Mouse (Mus musculus): Measurements from ENCODE around the gene BC107364.
"Not testable (repeated sequence)": the region's sequence is repeated elsewhere in the genome, so short reads cannot be mapped to it uniquely, and the experiment has no call there.

The BC107364 gene

GRCm38 (mm10) chr3:96452262-96452661, at the start of gene BC107364:
Gene BC107364, minus strand, starts transcription at chr3:96452306.
- in situ Hi-C loops (cut with MboI, MseI), result not testable (repeated sequence)

DNA sequence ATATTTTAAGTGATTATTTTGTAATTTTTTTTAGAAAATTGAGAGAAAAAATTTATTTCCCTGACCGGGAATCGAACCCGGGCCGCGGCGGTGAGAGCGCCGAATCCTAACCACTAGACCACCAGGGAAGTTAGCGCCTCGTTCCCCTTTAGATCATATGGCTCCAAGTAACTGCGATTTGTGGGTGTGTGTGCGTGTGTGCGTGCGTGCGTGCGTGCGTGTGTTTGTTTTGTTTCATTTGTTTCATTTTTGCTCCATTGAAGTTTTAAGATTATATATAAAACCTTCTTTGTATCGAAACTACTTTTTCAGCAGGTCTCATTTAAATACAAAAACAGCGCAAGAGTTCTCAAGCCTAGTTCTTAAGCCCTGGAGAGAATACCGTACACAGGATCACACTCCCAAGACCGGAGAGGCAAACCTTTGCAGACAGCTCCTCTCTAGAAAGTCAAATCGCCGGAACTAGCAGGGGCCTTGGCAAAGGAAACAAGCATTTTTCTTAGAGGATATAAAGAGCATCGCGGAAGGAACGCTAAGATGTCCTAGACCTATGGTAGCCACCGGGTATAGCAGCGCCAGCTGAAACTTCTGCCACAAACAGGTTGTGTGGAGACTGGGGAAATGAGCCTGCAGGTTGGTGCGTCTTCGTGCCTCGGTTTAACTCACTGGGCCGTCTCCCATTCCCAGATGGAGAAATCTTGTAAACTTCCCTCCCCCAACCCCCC, 49.4 kb upstream of the BC107364 start:
- in situ Hi-C loops (cut with MboI, MseI), result no loop called here

- in situ Hi-C loops (cut with MboI, MseI), result no loop called here
These were observed 48.7 kb upstream of the BC107364 start for GRCm38 (mm10) chr3:96500691-96501265.

GRCm38 (mm10) chr3:96500289-96500621, 48.1 kb upstream of the BC107364 start:
- in situ Hi-C loops (cut with MboI, MseI), result no loop called here

DNA sequence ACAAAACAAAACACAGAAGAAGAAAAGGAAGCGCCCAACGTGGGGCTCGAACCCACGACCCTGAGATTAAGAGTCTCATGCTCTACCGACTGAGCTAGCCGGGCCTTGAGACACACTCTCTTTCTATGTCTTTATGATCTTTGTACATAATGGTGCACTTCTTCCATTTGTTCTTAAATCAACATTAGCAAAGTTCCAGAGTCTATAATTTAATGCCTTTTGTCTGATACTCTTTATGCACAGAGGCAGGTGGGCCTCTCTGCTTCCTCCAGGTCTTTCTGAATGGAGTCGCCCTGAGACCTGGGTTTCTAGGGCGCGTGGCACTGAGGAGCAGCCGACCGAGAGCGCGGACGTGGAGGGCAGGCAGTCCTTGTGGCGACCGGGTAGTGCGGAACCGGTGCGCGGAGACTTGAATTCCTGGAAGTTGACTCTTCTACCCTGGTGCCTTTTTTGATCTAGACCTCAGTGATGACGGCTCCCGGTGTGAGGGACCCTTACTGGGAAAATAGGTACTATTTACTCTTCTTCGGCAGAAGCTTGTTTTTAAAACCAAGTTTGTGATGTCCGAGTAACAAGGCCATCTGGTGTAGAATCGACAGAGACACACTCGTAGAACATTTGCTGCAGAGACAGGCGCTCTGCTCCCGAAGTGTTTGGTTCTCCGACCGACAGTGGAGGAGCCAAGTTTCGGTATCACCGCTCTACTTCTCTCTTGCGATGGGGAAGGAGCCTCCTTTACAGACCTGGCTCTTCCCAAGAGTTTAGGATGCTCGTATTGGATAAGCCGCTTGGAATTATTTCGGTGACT, 47.6 kb upstream of the BC107364 start:
- in situ Hi-C loops (cut with MboI, MseI), result no loop called here

GRCm38 (mm10) chr3:96498476-96499245, 46.6 kb upstream of the BC107364 start:
- in situ Hi-C loops (cut with MboI, MseI), result no loop called here

- in situ Hi-C loops (cut with MboI, MseI), result no loop called here
These were observed 45.4 kb upstream of the BC107364 start for GRCm38 (mm10) chr3:96497451-96498028.

- in situ Hi-C loops (cut with MboI, MseI), result not testable (repeated sequence)
These were observed 44.6 kb upstream of the BC107364 start for GRCm38 (mm10) chr3:96496620-96497275.

DNA sequence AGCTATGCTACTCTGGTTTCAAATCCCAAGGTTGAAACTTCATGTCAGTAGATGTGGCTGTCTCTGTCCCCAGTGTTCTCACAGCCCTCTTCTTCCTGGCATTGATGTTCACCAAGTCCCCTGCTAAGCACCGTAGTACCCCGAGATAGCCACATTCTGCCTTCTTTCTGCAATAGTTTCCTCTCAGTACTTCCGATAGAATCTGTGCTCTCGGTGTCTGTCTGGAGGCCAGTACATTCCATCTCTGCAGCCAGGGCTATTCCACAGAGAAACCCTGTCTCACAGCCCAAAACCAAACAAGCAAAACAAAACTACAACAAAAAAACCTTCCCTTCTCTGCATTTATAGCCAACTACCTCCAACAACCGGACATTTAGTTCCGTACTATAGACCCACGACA, 44.1 kb upstream of the BC107364 start:
- in situ Hi-C loops (cut with MboI, MseI), result no loop called here

DNA sequence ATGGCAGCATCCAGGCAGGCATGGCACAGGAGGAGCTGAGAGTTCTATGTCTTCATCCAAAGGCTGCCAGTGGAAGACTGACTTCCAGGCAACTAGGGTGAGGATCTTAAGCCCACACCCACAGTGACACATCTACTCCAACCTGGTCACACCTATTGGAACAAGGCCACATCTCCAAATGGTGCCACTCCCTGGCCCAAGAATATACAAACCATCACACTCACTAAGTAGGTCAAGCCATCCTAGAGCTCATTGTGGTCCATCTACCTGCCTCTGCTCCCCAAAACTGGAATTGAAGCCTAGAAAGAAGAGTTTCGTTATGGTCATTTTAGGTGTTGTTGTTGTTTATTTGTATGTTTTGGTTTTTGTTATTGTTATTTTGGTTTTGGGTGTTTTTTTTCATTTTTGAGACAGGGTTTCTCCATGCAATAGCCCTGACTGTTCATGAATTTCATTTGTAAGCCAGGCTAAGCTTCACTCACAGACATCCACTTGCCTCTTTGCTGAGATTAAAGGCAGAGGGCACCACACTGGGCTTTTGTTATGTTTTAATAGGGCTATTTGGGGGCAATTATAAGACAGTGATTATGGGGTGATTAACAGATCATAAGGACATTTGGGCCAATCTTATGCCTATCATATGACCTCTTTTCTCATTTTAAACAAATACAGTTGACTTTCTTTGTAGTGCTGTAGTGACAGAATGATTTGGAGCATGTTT, 43.5 kb upstream of the BC107364 start:
- in situ Hi-C loops (cut with MboI, MseI), result no loop called here

DNA sequence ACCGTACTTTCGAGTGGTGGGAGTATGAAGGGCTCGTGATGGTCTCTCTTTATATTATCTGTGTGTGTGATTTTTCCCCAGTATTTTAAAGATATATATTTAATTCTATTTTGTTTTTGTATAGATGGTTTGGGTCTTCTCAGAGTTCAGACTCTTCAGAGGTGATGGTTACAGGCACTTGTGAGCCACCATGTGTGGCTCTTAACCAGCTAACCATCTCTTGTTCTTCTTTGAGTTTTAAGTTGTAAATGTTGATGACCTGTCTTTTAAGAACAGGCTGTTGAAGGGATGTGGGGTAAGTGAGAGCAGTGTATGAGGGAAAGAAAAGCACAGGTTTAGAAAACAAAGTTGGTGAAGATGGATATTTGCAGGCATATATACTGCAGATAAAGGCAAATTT, 42.8 kb upstream of the BC107364 start:
- in situ Hi-C loops (cut with MboI, MseI), result no loop called here

GRCm38 (mm10) chr3:96494456-96494855, 42.4 kb upstream of the BC107364 start:
- in situ Hi-C loops (cut with MboI, MseI), result not testable (repeated sequence)

GRCm38 (mm10) chr3:96489636-96490035, 37.5 kb upstream of the BC107364 start:
- in situ Hi-C loops (cut with MboI, MseI), result not testable (repeated sequence)

DNA sequence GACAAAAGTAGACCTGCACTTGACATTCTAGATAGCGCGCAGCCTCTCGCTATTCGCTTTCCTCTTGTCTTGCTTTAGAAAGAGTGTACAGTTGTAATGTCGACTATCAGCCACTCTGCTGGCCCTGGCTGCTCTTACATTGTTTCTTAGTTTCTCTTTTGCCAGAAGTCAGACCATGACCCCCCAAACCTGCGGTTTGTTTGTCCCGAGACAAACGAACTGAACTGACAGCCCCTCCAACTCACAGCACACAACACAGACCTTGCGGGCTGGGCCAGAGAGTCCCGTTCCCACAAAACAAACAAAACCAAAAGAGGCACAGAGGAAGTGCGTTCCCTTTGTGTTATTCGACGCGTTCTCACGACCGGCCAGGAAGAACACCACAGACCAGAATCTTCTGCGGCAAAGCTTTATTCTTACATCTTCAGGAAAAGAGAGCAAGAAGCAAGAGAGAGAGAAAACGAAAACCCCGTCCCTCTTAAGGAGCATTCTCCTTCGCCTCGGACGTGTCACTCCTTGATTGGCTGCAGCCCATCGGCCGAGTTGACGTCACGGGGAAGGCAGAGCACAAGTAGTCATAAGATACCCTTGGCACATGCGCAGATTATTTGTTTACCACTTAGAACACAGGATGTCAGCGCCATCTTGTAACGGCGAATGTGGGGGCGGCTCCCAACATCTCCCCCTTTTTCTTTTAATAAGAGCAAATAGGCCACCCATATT, 37.0 kb upstream of the BC107364 start:
- in situ Hi-C loops (cut with MboI, MseI), result not testable (repeated sequence)

GRCm38 (mm10) chr3:96488290-96488906, 36.3 kb upstream of the BC107364 start:
- in situ Hi-C loops (cut with MboI, MseI), result not testable (repeated sequence)

DNA sequence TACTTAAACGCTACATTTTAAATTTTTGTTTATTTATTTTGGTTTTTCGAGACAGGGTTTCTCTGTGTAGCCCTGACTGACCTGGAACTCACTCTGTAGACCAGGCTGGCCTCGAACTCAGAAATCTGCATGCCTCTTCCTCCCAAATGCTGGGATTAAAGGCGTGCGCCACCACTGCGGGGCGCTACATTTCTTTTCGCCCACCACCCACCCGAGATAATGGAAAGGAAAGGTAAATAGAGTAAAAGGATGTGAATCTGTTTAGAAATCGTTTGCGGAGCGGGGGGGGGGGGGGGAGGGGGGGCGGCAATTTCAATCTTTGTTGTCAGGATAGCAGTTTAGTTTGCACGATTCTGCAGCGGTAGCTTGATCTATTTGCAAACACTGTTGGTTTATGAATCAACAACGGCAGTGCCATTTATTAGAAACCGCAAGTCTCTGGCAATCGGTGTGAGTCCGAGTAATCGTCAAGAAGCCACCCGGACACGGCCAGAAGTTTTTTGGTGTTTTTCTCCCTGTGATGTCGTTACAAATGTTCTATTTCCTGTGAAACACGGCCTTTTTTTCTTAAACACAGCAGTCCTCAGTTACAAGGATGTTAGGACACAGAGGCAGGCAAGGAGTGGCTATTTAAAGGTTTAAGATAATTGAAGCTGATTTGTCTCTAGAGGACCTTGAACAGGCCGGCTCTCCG, 35.6 kb upstream of the BC107364 start:
- in situ Hi-C loops (cut with MboI, MseI), result no loop called here

GRCm38 (mm10) chr3:96486828-96487559, 34.9 kb upstream of the BC107364 start:
- in situ Hi-C loops (cut with MboI, MseI), result not testable (repeated sequence)

Measured in T-helper 2 cell (primary cell).